Comparison of ENCODE assay signal across 7 mouse cellular contexts in genomic region chr1:40797348-40797747, GRCm38 (mm10). TPM values are rescaled to one million over a fixed set of nuclear protein-coding genes. Genes with fewer than 3 reads are reported as not detected.
A peak's percentile ranks its signal among the peaks of the same experiment; 100 is the strongest.
DNase-seq lines count a peak whose midpoint lies in the region; ATAC-seq lines count a peak whose summit lies in the region.

No protein-coding gene starts in this region.

- no peaks in the 10 kb centered on the region for H3K36me3 ChIP-seq in liver, embryonic 13.5 days

- no peak overlapping the region for H3K4me3 ChIP-seq in liver, embryonic 13.5 days (replicated peaks)

- no peak overlapping the region for H3K9ac ChIP-seq in liver, embryonic 13.5 days

- no peak overlapping the region for H3K4me2 ChIP-seq in liver, embryonic 13.5 days

- H3K4me1 ChIP-seq in liver, embryonic 13.5 days (replicated peaks), result no peaks in the 10 kb centered on the region

- no peaks in the 10 kb centered on the region for H3K9me3 ChIP-seq in liver, embryonic 13.5 days (replicated peaks)

- H3K27ac ChIP-seq in liver, embryonic 13.5 days, result no peak overlapping the region

- DNase-seq in Muller cell, postnatal 12 days (ENCODE audit: inconsistent ontology term), result peak; percentile 51
- peak; percentile 12 for DNase-seq in cerebellum, adult 8-10 months
- DNase-seq in gastrocnemius, adult 18-20 months (ENCODE audit: low spot score), result peak; percentile 80
- peak; percentile 78 for DNase-seq in kidney, postnatal 10 days
- DNase-seq in liver, embryonic 13.5 days, result peak; percentile 33
- DNase-seq in retina, postnatal 7 days (ENCODE audit: low read depth, low spot score), result peak; percentile 21

- WGBS in liver, embryonic 13.5 days (ENCODE audit: insufficient replicate concordance), result 14% methylated on average over 5 of the region's 5 CpGs

- ATAC-seq in CD4-positive, CD25-positive, alpha-beta regulatory T cell, adult 4 months, result peak; percentile 90
- no peak; the same call in 1 of the 2 replicates for ATAC-seq in liver, embryonic 13.5 days (ENCODE audit: low read depth)

- H3K27me3 ChIP-seq in liver, embryonic 13.5 days, result no peaks in the 10 kb centered on the region

RNA-seq across cellular contexts. Expression of gene Mfsd9, which starts 6.9 kb away (rescaled TPM):
- polyA plus RNA-seq in CD4-positive, CD25-positive, alpha-beta regulatory T cell, adult 4 months (2017; shearing (Covaris generic)), result 1 to 10 TPM; 2.1 to 2.3 TPM
- under 1 TPM; 0.41 to 0.43 TPM for total RNA-seq in gastrocnemius, adult 18-20 months (2021)
- 0.82 and 0.83 TPM in 2 replicates for polyA plus RNA-seq in liver, embryonic 13.5 days (2015; fragmentation: Nextera tagmentation; extraction: Ambion mirVana)

RNA-seq across cellular contexts. Expression of gene Tmem182, which starts 8.1 kb away (rescaled TPM):
- polyA plus RNA-seq in CD4-positive, CD25-positive, alpha-beta regulatory T cell, adult 4 months (2017; shearing (Covaris generic)), result not detected
- 100 to 1,000 TPM; 214 to 218 TPM for total RNA-seq in gastrocnemius, adult 18-20 months (2021)
- 0.06 and 0.10 TPM in 2 replicates for polyA plus RNA-seq in liver, embryonic 13.5 days (2015; fragmentation: Nextera tagmentation; extraction: Ambion mirVana)

Comparison
In these comparisons a context has a peak if more than half of its experiments do, and no peak if none do; other contexts are left out.
1. DNase-seq: peak in every context shown above with its lines; median percentile 80 in gastrocnemius, adult 18-20 months; 78 in kidney, postnatal 10 days; 51 in Muller cell, postnatal 12 days; 33 in liver, embryonic 13.5 days; 21 in retina, postnatal 7 days; 12 in cerebellum, adult 8-10 months.